Mouse (Mus musculus) brown adipose tissue, adult 24 weeks (tissue): Measurements from ENCODE around the gene Kcnip1. TPM values are rescaled to one million over a fixed set of nuclear protein-coding genes. Genes with fewer than 3 reads are reported as not detected.

Experiments used
- H3K27ac ChIP-seq: fragments of 200-500 bp; replicated peaks from 2 replicates; pipeline ENCODE4 v1.5.1; 2012; ENCODE audit warnings: low read depth, mild to moderate bottlenecking, low read length
- H3K4me1 ChIP-seq: fragments of 200-500 bp; 2 replicates; pipeline ENCODE4 v1.6.1; 2012; ENCODE audit warnings: low read length, mixed read lengths; ENCODE audit not compliant: control insufficient read depth, insufficient read depth, insufficient read length
- H3K4me3 ChIP-seq: fragments of 200-500 bp; 2 replicates; pipeline ENCODE4 v1.5.1; 2012; ENCODE audit warnings: low read depth, mild to moderate bottlenecking, low read length, moderate library complexity; ENCODE audit not compliant: insufficient read depth
- polyA plus RNA-seq: library from polyadenylated mRNA; stranded (reverse); fragments of >200 nt; gene quantifications from 2 replicates; pipeline ENCODE4 v1.2.4, GENCODE M21; 2012; ENCODE audit not compliant: missing spikeins, insufficient read depth, insufficient read length

Kcnip1 gene
- polyA plus RNA-seq, 1 experiment = not detected

GRCm38 (mm10) chr11:33913061-33913460 is 79.9 kb downstream of the Kcnip1 start:
- H3K4me1 ChIP-seq = no peaks in the 10 kb centered on the region
- H3K27ac ChIP-seq = no peak overlapping the region
- no peak overlapping the region for H3K4me3 ChIP-seq

GRCm38 (mm10) chr11:33912151-33912571 is 80.8 kb downstream of the Kcnip1 start:
- Histone ChIP-seq H3K4me1 (no peaks in the 10 kb centered on the region), H3K4me3 (no peak overlapping the region), H3K27ac (no peak overlapping the region)

GRCm38 (mm10) chr11:33910982-33911381 is 82.0 kb downstream of the Kcnip1 start:
- Histone ChIP-seq H3K4me3 (no peak overlapping the region), H3K4me1 (no peaks in the 10 kb centered on the region), H3K27ac (no peak overlapping the region)

GRCm38 (mm10) chr11:33908360-33909175 is 84.4 kb downstream of the Kcnip1 start:
- H3K27ac ChIP-seq = no peak overlapping the region
- H3K4me1 ChIP-seq = no peaks in the 10 kb centered on the region
- H3K4me3 ChIP-seq = no peak overlapping the region

GRCm38 (mm10) chr11:33903494-33903893 is 89.5 kb downstream of the Kcnip1 start:
- no peak overlapping the region for H3K4me3 ChIP-seq

GRCm38 (mm10) chr11:33902377-33902776 is 90.6 kb downstream of the Kcnip1 start:
- Histone ChIP-seq H3K4me1 (no peaks in the 10 kb centered on the region), H3K4me3 (no peak overlapping the region), H3K27ac (no peak overlapping the region)

More at GRCm38 (mm10) chr11:33903494-33903893, 89.5 kb downstream of the Kcnip1 start:
- Histone ChIP-seq H3K4me1 (no peaks in the 10 kb centered on the region), H3K27ac (no peak overlapping the region)

GRCm38 (mm10) chr11:33901783-33902182 is 91.2 kb downstream of the Kcnip1 start:
- Histone ChIP-seq H3K4me3 (no peak overlapping the region), H3K27ac (no peak overlapping the region), H3K4me1 (no peaks in the 10 kb centered on the region)

GRCm38 (mm10) chr11:33891084-33891483 is 101.9 kb downstream of the Kcnip1 start:
- Histone ChIP-seq H3K27ac (no peak overlapping the region), H3K4me3 (no peak overlapping the region), H3K4me1 (no peaks in the 10 kb centered on the region)

- Histone ChIP-seq H3K4me3 (no peak overlapping the region), H3K27ac (no peak overlapping the region)
These were observed 102.6 kb downstream of the Kcnip1 start for GRCm38 (mm10) chr11:33890382-33890781.

GRCm38 (mm10) chr11:33887660-33888059 is 105.3 kb downstream of the Kcnip1 start:
- Histone ChIP-seq H3K4me1 (no peaks in the 10 kb centered on the region), H3K27ac (no peak overlapping the region), H3K4me3 (no peak overlapping the region)

More at GRCm38 (mm10) chr11:33890382-33890781, 102.6 kb downstream of the Kcnip1 start:
- H3K4me1 ChIP-seq = no peaks in the 10 kb centered on the region

- Histone ChIP-seq H3K27ac (no peak overlapping the region), H3K4me3 (no peak overlapping the region), H3K4me1 (no peaks in the 10 kb centered on the region)
These were observed 107.0 kb downstream of the Kcnip1 start for GRCm38 (mm10) chr11:33885981-33886380.

GRCm38 (mm10) chr11:33882731-33883328 is 110.1 kb downstream of the Kcnip1 start:
- H3K27ac ChIP-seq = no peak overlapping the region
- no peaks in the 10 kb centered on the region for H3K4me1 ChIP-seq
- H3K4me3 ChIP-seq = no peak overlapping the region

- H3K4me1 ChIP-seq = no peaks in the 10 kb centered on the region
- no peak overlapping the region for H3K27ac ChIP-seq
- H3K4me3 ChIP-seq = no peak overlapping the region
These were observed 118.0 kb downstream of the Kcnip1 start for GRCm38 (mm10) chr11:33874925-33875324.

GRCm38 (mm10) chr11:33873071-33873781 is 119.7 kb downstream of the Kcnip1 start:
- Histone ChIP-seq H3K4me1 (no peaks in the 10 kb centered on the region), H3K4me3 (no peak overlapping the region), H3K27ac (no peak overlapping the region)

GRCm38 (mm10) chr11:33872716-33873048 is 120.3 kb downstream of the Kcnip1 start:
- no peak overlapping the region for H3K4me3 ChIP-seq
- H3K27ac ChIP-seq = no peak overlapping the region
- H3K4me1 ChIP-seq = no peaks in the 10 kb centered on the region
